7 mouse cellular contexts compared by ENCODE assay signal in the genomic region with DNA sequence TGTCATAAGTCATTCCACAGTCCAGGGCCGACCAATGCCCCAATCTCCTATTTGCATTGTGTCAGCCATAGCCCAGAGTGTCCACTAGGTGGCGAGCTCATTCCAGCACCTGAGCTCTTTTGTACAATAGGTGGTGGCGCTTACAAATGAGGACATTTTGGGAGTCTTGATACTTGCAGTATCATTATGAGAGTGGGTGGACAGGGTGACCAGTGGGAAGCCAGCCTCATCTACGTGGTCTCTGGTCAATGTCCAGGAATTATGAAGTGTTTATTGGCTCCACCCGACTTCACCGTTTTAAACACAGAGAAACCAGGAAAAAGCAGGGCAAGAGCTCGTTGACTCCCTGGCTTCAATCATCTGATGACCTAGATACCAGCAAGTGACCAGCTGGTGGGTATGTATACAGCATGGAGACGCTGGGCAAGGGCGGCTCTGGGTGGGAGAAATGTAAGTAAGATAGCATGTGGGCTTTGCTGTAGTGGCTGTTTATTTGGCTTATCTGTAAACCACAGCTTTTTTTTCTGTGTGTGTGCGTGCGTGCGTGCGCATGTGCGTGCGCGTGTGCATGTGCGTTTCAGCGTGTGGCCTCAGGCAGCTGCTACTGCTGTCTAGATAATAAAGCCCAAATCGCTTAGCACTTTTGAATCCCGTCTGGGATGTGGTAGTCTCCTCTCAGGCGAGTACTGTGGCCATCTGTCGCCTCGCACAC. TPM values are rescaled to one million over a fixed set of nuclear protein-coding genes. Genes with fewer than 3 reads are reported as not detected.
A peak's percentile ranks its signal among the peaks of the same experiment; 100 is the strongest.
DNase-seq lines count a peak whose midpoint lies in the region; ATAC-seq and TF ChIP-seq lines count a peak whose summit lies in the region.

A gene (plus strand): TSS at position 137 of the 712 bp plus-strand sequence.

- no peak within 1 kb of the TSS for H3K4me2 ChIP-seq in embryonic facial prominence, embryonic 14.5 days (ENCODE audit: low read depth, low read length)

- no peaks in the 10 kb centered on the region for H3K27me3 ChIP-seq in G1E (ENCODE audit: insufficient read depth, low read length)
- no peaks in the 10 kb centered on the region for H3K27me3 ChIP-seq in embryonic facial prominence, embryonic 14.5 days (replicated peaks; ENCODE audit: control insufficient read depth, insufficient read depth, low read length)

- peaks cover 34% of the 10 kb centered on the region for H3K4me1 ChIP-seq in G1E (ENCODE audit: insufficient read depth, low read depth, low read length)
- H3K4me1 ChIP-seq in embryonic facial prominence, embryonic 14.5 days (ENCODE audit: control insufficient read depth, insufficient read depth, low read length), result no peaks in the 10 kb centered on the region

- DNase-seq in G1E (ENCODE audit: low spot score), result peak; percentile 43
- peak; percentile 73 to 74 for DNase-seq in adrenal gland, postnatal 36 days
- peak; percentile 56 for DNase-seq in embryonic facial prominence, embryonic 14.5 days (ENCODE audit: low spot score)
- peak; percentile 42 to 65 for DNase-seq in layer of hippocampus, postnatal 25 days (ENCODE audit: extremely low spot score in 1 of 2, low spot score in 1 of 2)
- peak; percentile 73 for DNase-seq in lung, postnatal 36 days
- DNase-seq in right cerebral cortex, adult 2 months (ENCODE audit: low spot score in 2 of 2), result peak; percentile 74 to 76

- H3K9ac ChIP-seq in embryonic facial prominence, embryonic 14.5 days (ENCODE audit: low read depth, low read length), result no peak within 1 kb of the TSS

- peaks cover 9% of the 10 kb centered on the region for H3K36me3 ChIP-seq in G1E (replicated peaks)
- H3K36me3 ChIP-seq in embryonic facial prominence, embryonic 14.5 days (ENCODE audit: control insufficient read depth, insufficient read depth, low read length), result no peaks in the 10 kb centered on the region

- TF ChIP-seq CTCF in G1E (IDR thresholded peaks at IDR 0.05; ENCODE audit: low read depth, low read length), result peak; percentile 83

- ATAC-seq in G1E (ENCODE audit: extremely low read depth, insufficient number of reproducible peaks, low FRiP score, poor library complexity, severe bottlenecking), result peak; percentile 86
- ATAC-seq in embryonic facial prominence, embryonic 14.5 days (ENCODE audit: low read depth), result peak; percentile 62; the same call in 1 of the 2 replicates
- ATAC-seq in hematopoietic stem cell, adult 5-6 weeks (replicated peaks in 1 of 2; ENCODE audit: insufficient read depth in 1 of 2, low FRiP score in 2 of 2, low TSS enrichment in 1 of 2, low read depth in 1 of 2, poor library complexity in 2 of 2, severe bottlenecking in 2 of 2), result peak; percentile 83 to 92

- 60% methylated on average over 23 of the region's 23 CpGs for WGBS in embryonic facial prominence, embryonic 14.5 days

- no peaks in the 10 kb centered on the region for H3K9me3 ChIP-seq in G1E (replicated peaks)
- H3K9me3 ChIP-seq in embryonic facial prominence, embryonic 14.5 days (ENCODE audit: control insufficient read depth, low read length), result no peaks in the 10 kb centered on the region

- H3K27ac ChIP-seq in embryonic facial prominence, embryonic 14.5 days (replicated peaks; ENCODE audit: low read depth, low read length), result no peak within 1 kb of the TSS

- H3K4me3 ChIP-seq in G1E (ENCODE audit: low read depth, low read length), result peak within 1 kb of the TSS; percentile 60; the same call in 1 of the 2 replicates
- H3K4me3 ChIP-seq in embryonic facial prominence, embryonic 14.5 days (ENCODE audit: low read depth, low read length), result no peak within 1 kb of the TSS

RNA-seq across cellular contexts. Expression of the gene that starts here (rescaled TPM):
- total RNA-seq in G1E (2014; fragmentation: Nextera tagmentation), result 0.87 and 1.9 TPM in 2 replicates
- total RNA-seq in G1E (2017), result 0.29 and 0.71 TPM in 2 replicates
- polyA plus RNA-seq in G1E (2012), result 0.02 and 0.08 TPM in 2 replicates
- total RNA-seq in adrenal gland, postnatal 36 days (2021), result under 1 TPM; 0.30 to 0.46 TPM
- polyA plus RNA-seq in embryonic facial prominence, embryonic 14.5 days (2014; fragmentation: Nextera tagmentation; extraction: Ambion mirVana), result 0.11 and 0.16 TPM in 2 replicates
- total RNA-seq in hematopoietic stem cell, adult 5-6 weeks (2017), result 0.20 and 0.88 TPM in 2 replicates
- total RNA-seq in layer of hippocampus, postnatal 25 days (2021), result 1 to 10 TPM; 3.4 to 3.7 TPM

Comparison
In these comparisons a context has a peak if more than half of its experiments do, and no peak if none do; other contexts are left out.
1. Peak in DNase-seq in adrenal gland, postnatal 36 days; RNA of the gene not detected or under 1 TPM.
2. Peak in DNase-seq and ATAC-seq in embryonic facial prominence, embryonic 14.5 days; RNA of the gene not detected or under 1 TPM.
3. Peak in ATAC-seq in hematopoietic stem cell, adult 5-6 weeks; RNA of the gene not detected or under 1 TPM.